Mouse (Mus musculus): Measurements from ENCODE around the gene Tmem203.

The Tmem203 gene

GRCm38 (mm10) chr2:25255284-25255779, at the start of gene Tmem203:
Gene Tmem203 (plus strand): TSS chr2:25255439.
- CTCF ChIA-PET, result interaction anchor here (0.8 to 1.5 kb wide), 2 partner anchors 10 to 26 kb away, joined by 3 to 4 read pairs; no protein-coding TSS in a partner anchor

GRCm38 (mm10) chr2:25207593-25207992, 47.6 kb upstream of the Tmem203 start:
- CTCF ChIA-PET, result no interaction called here

DNA sequence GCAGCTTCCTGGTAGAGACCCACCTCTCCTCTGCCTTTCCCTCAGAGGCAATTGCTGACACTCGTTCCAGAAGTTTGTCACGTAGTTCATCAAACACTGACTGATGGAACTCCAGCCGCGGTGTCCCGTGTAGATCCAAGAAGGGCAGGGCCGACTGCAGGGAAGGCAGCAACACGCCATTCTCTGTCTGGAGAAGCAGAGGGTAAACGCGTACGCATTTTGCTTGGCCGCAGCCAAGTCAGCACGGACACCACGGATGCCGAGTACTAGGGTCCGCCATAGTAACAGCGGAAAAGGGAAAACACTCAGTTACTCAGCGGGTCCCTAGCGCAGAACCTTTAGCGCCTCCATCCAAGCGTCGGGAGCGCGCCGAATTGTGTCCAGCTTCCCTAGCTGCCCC, 44.6 kb upstream of the Tmem203 start:
- CTCF ChIA-PET, result interaction anchor here (0.6 to 0.9 kb wide), 2 partner anchors 8 to 13 kb away, joined by 3 to 4 read pairs; partner anchors contain the start of gene Fam166a

DNA sequence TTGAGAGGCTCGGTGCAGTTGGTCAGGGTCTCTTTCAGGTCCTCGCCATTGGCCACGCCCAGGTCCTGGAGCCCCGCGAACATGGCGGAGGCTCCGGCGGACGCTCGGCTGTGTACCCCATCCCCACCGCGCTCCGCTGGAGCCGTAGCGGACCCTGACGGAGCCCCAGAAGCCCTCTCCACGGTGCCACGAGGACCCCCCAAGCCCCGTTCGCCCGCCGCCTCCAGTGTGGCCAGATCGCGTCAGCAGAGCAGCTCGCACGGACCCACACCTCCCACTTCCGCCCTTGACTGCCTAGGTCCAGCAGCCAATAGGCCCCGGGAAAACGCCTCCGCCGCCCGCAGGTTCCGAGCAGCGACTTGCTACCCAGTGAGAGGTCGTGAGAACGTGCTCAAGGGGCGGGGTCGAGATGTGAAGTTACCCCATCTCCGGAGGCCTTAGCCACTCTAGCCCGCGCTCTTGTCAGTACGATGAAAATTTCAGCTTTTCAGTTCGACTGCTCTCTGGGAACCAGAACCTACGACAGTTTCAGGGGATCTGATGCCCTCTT, 44.0 kb upstream of the Tmem203 start, which contains the start of gene Nelfb:
Gene Nelfb, minus strand, starts transcription at position 369 of the 550 bp plus-strand sequence.
- CTCF ChIA-PET, result interaction anchor here (0.6 to 1.0 kb wide), 2 partner anchors 8 to 12 kb away, joined by 3 read pairs; partner anchors contain the start of gene Fam166a

- CTCF ChIA-PET, result no interaction called here
Measured at GRCm38 (mm10) chr2:25213266-25213865, 41.9 kb upstream of the Tmem203 start.

DNA sequence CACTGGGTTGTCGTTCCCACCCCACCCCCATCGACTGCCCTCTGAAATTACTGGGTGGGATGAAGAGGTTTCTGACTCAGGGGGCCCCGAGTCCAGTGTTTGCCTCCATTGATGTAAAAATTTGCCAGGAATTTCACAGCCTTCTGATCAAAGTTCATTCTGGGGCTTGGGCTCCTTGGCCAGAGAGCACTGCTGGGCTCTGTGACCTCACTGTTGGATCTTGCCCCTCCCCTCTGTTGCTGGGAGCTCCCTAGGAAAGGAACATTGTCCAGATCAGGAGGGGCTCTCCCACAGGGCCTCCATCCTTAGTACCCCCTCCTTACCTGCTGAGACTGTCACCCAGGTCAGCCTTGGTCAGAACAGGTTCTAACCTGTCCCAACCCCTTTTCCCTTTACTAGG, 40.8 kb upstream of the Tmem203 start, which contains the start of gene Stpg3:
Gene Stpg3, minus strand, starts transcription at position 194 of the 400 bp plus-strand sequence.
- CTCF ChIA-PET, result no interaction called here

DNA sequence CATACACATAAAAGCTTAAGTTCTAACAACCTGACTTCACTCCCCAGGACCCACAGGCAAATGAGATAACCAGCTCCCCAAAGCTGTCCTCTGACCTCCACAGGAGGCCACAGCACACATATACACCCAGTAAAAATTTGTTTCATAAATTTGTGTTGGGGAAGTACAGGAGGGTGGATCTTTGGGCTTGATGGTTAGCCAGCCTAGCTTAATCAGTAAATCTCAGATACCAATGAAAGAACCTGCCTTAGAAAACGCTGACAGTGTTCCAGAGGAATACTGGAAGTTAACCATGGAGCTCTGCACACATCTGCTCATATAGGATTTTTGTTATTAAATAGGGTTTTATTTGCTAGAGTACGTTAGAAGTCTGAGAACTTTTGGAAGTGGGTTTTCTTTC, 37.6 kb upstream of the Tmem203 start:
- CTCF ChIA-PET, result no interaction called here

GRCm38 (mm10) chr2:25218445-25218844, 36.8 kb upstream of the Tmem203 start, which contains the start of gene Fam166a:
Gene Fam166a (plus strand): TSS chr2:25218745.
- CTCF ChIA-PET, result interaction anchor here (1.0 kb wide), 1 partner anchor 8 kb away, joined by 3 read pairs; no protein-coding TSS in a partner anchor

- CTCF ChIA-PET, result interaction anchor here (1.3 kb wide), 1 partner anchor 31 kb away, joined by 4 read pairs; no protein-coding TSS in a partner anchor
Measured at GRCm38 (mm10) chr2:25221331-25221772, 33.9 kb upstream of the Tmem203 start.

GRCm38 (mm10) chr2:25223681-25224491, 31.4 kb upstream of the Tmem203 start:
- CTCF ChIA-PET, result interaction anchor here (1.1 to 1.2 kb wide), 2 partner anchors 12 to 43 kb away, joined by 3 read pairs; partner anchors contain the start of genes Nelfb and Nrarp

GRCm38 (mm10) chr2:25224492-25224765, 30.8 kb upstream of the Tmem203 start, which contains the start of gene Tubb4b:
Gene Tubb4b (minus strand): TSS chr2:25224702.
- CTCF ChIA-PET, result interaction anchor here (0.7 to 1.2 kb wide), 2 partner anchors 19 to 43 kb away, joined by 3 read pairs; partner anchors contain the start of gene Nrarp

GRCm38 (mm10) chr2:25224766-25225752, 30.2 kb upstream of the Tmem203 start:
- CTCF ChIA-PET, result interaction anchor here (0.6 to 1.2 kb wide), 6 partner anchors 13 to 93 kb away, joined by 3 to 8 read pairs (median 4); partner anchors contain the start of gene Nrarp

DNA sequence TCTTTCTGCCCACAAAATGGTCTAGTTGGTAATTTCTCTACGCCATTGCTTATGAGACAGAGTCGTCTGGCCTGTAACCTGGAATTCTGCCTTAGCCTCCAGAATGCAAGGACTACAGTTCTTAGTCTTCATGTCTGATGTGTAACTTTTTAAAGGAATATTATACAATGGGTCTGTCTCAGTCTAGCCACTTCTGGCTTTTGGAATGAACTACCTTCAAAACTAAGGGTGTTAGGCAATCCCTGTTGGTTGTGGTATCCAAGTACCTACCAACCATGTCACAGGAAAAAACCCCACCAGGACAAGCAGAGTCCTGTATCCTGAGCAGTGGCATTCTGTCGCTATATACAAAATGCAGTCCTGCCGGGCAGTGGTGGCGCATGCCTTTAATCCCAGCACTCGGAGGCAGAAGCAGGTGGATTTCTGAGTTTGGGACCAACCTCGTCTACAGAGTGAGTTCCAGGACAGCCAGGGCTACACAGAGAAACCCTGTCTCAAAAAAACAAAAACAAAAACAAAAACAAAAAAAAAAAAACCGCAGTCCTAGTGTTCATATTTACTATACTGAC, 29.3 kb upstream of the Tmem203 start:
- CTCF ChIA-PET, result interaction anchor here (0.7 to 1.2 kb wide), 2 partner anchors 13 to 94 kb away, joined by 4 read pairs; no protein-coding TSS in a partner anchor

GRCm38 (mm10) chr2:25226864-25227263, 28.4 kb upstream of the Tmem203 start:
- CTCF ChIA-PET, result interaction anchor here (1.6 to 2.4 kb wide), 2 partner anchors 33 to 37 kb away, joined by 4 to 10 read pairs; no protein-coding TSS in a partner anchor

DNA sequence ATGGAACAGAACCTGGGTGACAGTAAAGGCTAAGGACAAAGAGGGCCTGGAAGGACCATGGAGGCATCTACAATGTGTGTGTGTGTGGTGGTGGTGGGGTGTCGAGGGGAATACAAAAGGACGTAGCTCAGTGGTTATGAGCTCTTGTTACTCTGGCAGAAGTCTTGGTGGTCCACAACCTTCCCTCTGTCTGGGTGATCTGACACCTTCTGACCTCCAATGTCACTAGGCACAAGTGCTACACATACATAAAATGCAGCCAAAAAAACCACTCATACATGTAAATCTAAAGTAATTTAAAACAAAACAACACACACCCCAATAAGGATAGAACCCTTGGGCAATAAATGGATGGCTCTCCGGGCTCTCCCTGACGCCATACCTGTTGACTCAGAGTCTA, 27.8 kb upstream of the Tmem203 start:
- CTCF ChIA-PET, result interaction anchor here (0.7 to 2.4 kb wide), 5 partner anchors 15 to 38 kb away, joined by 3 to 10 read pairs (median 4); partner anchors contain the start of gene Rnf208

DNA sequence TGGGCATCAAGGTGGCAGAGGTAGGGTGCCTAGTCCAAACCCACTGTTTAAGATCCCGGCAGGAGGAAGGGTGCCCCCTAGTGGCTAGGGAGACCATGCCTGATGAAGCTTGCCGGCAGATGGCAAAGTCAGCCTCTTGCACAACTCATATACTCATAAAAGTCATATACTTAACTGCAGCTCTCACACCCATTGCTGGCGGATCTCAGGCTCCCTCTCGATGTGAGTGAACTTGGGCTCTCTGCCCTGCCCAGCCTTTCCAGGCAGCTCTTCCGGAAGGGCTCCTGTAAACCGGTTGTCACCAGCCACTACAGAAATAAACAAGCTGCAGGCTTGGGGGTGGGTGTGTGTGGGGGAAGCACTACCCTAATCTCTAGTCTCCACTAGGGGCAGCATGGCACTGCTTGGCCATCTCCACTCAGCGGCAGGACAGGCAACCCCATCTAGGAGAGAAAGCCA, 26.8 kb upstream of the Tmem203 start:
- CTCF ChIA-PET, result interaction anchor here (0.7 to 2.4 kb wide), 8 partner anchors 13 to 43 kb away, joined by 3 to 10 read pairs (median 4); partner anchors contain the start of genes Anapc2, Rnf208, Ssna1 and Tor4a

DNA sequence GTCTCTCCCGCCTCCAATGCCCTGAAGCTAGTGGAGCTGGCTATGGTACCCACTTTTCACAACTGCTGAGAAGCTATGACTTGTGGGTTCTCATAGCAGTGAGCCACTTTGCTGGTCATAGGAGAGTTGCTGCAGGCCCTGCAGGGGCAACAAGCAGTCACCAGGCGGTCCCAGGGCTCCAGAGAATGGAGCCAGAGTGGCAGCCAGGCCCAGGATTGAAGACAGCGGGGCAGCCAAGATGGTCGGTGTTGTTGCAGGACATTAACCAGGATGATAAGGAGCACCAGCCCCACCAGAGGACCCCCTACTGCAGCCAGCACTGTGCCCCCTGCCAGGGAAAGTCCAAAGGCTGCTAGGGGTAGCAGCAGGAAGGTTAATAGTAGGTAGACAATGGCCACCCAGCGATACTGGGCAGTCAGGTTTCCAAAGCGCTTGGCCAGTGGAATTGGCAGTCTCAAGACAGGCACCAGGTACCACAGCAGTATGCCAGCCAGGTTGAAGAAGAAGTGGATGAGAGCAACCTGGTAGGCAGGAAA, 26.2 kb upstream of the Tmem203 start:
- CTCF ChIA-PET, result interaction anchor here (0.7 to 2.4 kb wide), 8 partner anchors 13 to 43 kb away, joined by 3 to 10 read pairs (median 4); partner anchors contain the start of genes Anapc2, Rnf208, Ssna1 and Tor4a

GRCm38 (mm10) chr2:25229582-25229981, 25.7 kb upstream of the Tmem203 start:
- CTCF ChIA-PET, result interaction anchor here (1.0 to 1.7 kb wide), 4 partner anchors 21 to 42 kb away, joined by 4 to 5 read pairs (median 4); partner anchors contain the start of genes Anapc2 and Ssna1

DNA sequence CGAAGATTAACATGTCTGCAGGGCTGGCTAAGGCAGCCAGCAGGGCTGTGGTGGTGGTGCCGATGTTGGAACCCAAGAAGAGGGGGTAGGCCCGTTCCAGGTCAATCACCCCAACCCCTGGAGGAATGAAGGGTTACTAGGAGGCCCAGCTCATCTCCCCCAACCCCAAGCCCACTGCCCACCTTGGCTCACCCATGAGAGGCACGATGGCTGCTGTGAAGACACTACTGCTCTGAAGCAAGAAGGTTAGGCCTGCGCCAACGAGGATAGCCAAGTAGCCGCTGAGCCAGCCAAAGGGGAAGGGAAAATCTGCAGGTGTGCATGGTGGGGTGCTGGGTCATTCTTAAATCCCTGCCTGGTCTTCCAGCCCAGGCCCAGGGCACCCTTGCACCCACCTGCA, 24.7 kb upstream of the Tmem203 start:
- CTCF ChIA-PET, result no interaction called here

All from spleen, embryonic (tissue).